17 mouse cellular contexts compared by ENCODE assay signal in genomic region chr12:5161631-5162030, GRCm38 (mm10).
"Had no signal": no experiment of that assay in that cellular context is flagged by ENCODE, and none has a peak within 500 bp of the region (broad histone marks: within the 10 kb centered on the region; RNA-seq: fewer than 3 reads in every experiment).

No protein-coding gene starts in this region.

- H3K9me3 ChIP-seq: liver, embryonic 13.5 days; midbrain, embryonic 15.5 days; neural tube, embryonic 12.5 days; neural tube, embryonic 15.5 days had no signal

- H3K4me1 ChIP-seq: liver, embryonic 13.5 days; neural tube, embryonic 12.5 days had no signal

- H3K9ac ChIP-seq: liver, embryonic 13.5 days; midbrain, embryonic 15.5 days; neural tube, embryonic 12.5 days; neural tube, embryonic 15.5 days had no signal

- ATAC-seq: midbrain, embryonic 15.5 days had no signal

- H3K27me3 ChIP-seq: liver, embryonic 13.5 days; midbrain, embryonic 15.5 days; neural tube, embryonic 12.5 days; neural tube, embryonic 15.5 days had no signal

- DNase-seq: kidney, postnatal 25 days; liver, embryonic 13.5 days; lung, adult 2 months; lung, postnatal 14 days; lung, postnatal 4 days; right cerebral cortex, adult 18-20 months; right cerebral cortex, postnatal 14 days; right cerebral cortex, postnatal 4 days; thymus, adult 2 months; thymus, postnatal 14 days; thymus, postnatal 4 days had no signal

- H3K4me3 ChIP-seq: liver, embryonic 13.5 days; midbrain, embryonic 15.5 days; neural tube, embryonic 12.5 days; neural tube, embryonic 15.5 days had no signal

- H3K27ac ChIP-seq: kidney, postnatal 0 days; liver, embryonic 13.5 days; midbrain, embryonic 15.5 days; neural tube, embryonic 12.5 days; neural tube, embryonic 15.5 days; stomach, postnatal 0 days had no signal

- H3K36me3 ChIP-seq: liver, embryonic 13.5 days; midbrain, embryonic 15.5 days; neural tube, embryonic 12.5 days; neural tube, embryonic 15.5 days had no signal

- H3K4me2 ChIP-seq: liver, embryonic 13.5 days; midbrain, embryonic 11.5 days; midbrain, embryonic 15.5 days; neural tube, embryonic 12.5 days; neural tube, embryonic 15.5 days had no signal
